Mouse (Mus musculus) adrenal gland, adult 18-20 months (tissue): Measurements from ENCODE around the gene Smdt1. TPM values are rescaled to one million over a fixed set of nuclear protein-coding genes. Genes with fewer than 3 reads are reported as not detected.

Source experiments
- microRNA-seq, 2 experiments: library from miRNA; unstranded; fragments of <30 nt; microRNA quantifications; one replicate each; pipeline ENCODE4 v1.2.0; 2021; ENCODE audit warnings: borderline number of aligned reads in 2 of 2
- total RNA-seq, 2 experiments: library from RNA; stranded (reverse); gene quantifications; 1 replicate in 1 of 2; 2 replicates in 1 of 2; pipeline ENCODE4 v1.2.3; 2021

Gene Smdt1
- total RNA-seq, 2 experiments from 2014 or later = 173 to 178 TPM

Small RNAs within 50 kb of the gene (microRNA-seq; reads per million reads assigned to microRNA genes)
- gene Mir7684 = 0 reads per million in 2 experiments

Other genes starting within 250 kb of the Smdt1 start
- 1 to 10 TPM; 6.7 to 8.9 TPM for gene Ccdc134, start 211.0 kb upstream of the Smdt1 start, total RNA-seq
- 100 to 1,000 TPM in 1 of 2 experiments, 10 to 100 TPM in 1; 79.3 to 109 TPM for gene Srebf2, start 191.8 kb upstream of the Smdt1 start, total RNA-seq
- gene Shisa8, start 126.1 kb upstream of the Smdt1 start, total RNA-seq = under 1 TPM; 0.13 to 0.27 TPM
- under 1 TPM; 0.16 to 0.17 TPM for gene Tnfrsf13c, start 114.6 kb upstream of the Smdt1 start, total RNA-seq
- 1 to 10 TPM; 2.4 to 2.5 TPM for gene Cenpm, start 94.2 kb upstream of the Smdt1 start, total RNA-seq
- gene 1500009C09Rik, start 86.6 kb upstream of the Smdt1 start, total RNA-seq = under 1 TPM; 0.33 to 0.90 TPM
- 1 to 10 TPM; 3.4 to 3.8 TPM for gene Sept3, start 64.1 kb upstream of the Smdt1 start, total RNA-seq
- not detected for gene Wbp2nl, start 40.0 kb upstream of the Smdt1 start, total RNA-seq
- 10 to 100 TPM; 46.1 to 67.0 TPM for gene Naga, start within 50 bp of the Smdt1 start, total RNA-seq
- 1 to 10 TPM in 1 of 2 experiments, under 1 TPM in 1; 0.46 to 1.1 TPM for gene Pheta2, start within 50 bp of the Smdt1 start, total RNA-seq
- gene Ndufa6, start 15.4 kb downstream of the Smdt1 start, total RNA-seq = 100 to 1,000 TPM; 512 to 543 TPM
- 10 to 100 TPM; 47.7 to 48.8 TPM for gene Cyp2d22, start 41.3 kb downstream of the Smdt1 start, total RNA-seq
- under 1 TPM in 1 of 2 experiments, not detected in 1; 0.63 TPM for gene Cyp2d11, start 55.1 kb downstream of the Smdt1 start, total RNA-seq
- not detected for gene Cyp2d10, start 68.2 kb downstream of the Smdt1 start, total RNA-seq
- not detected for gene Cyp2d9, start 94.5 kb downstream of the Smdt1 start, total RNA-seq
- not detected for gene Cyp2d12, start 216.1 kb downstream of the Smdt1 start, total RNA-seq